Mouse (Mus musculus): ENCODE measurements around the gene Olfr1416.
"Not testable (repeated sequence)": the region's sequence is repeated elsewhere in the genome, so short reads cannot be mapped to it uniquely, and the experiment has no call there.

Gene Olfr1416

DNA sequence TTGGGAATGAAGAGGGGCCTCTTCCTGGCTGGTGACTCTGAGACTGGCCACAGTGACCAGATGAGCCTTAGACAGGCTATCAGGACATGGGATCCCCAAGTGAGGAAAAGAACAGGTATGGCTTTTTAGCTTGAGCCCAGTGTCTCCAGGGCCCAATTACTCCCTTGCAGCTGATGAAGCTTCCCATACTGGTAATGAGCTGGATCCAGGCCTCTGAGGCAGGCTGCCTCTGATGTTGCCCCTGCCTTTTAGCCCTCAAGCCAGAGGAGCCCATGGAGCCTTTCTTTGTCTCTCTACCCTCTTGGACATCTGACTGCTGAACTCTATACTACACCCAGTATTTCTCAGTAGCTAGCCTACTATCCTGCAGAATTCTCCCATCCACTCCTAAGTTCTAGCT lies at the start of gene Olfr1416:
Gene Olfr1416, minus strand, starts transcription at position 101 of the 400 bp plus-strand sequence.
- DNase-seq (ENCODE audit: low read depth, low spot score): no peak

DNA sequence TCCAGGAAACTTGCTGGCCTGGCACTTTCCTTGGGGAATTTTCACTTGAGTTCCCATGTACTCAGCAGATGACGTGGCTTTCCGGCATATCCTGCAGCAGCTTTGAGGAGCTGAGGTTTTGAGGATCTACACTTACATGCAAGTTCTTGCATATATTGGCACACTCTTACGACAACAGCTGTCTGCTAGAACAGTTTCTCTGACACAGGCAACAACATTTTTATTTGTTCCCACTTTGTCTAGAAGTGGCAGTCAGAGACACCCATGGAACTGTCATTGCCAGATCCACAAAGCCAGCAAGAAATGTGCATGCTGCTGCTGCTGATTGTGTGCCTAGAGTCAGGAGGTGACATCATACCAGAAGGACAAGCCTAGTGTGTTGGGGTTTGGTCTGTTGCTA lies 38.9 kb upstream of the Olfr1416 start:
- no peak for DNase-seq (ENCODE audit: low read depth, low spot score)

- peak; percentile 74 for DNase-seq (ENCODE audit: low read depth, low spot score)
These were observed 36.5 kb upstream of the Olfr1416 start for GRCm38 (mm10) chr1:92521376-92521775.

DNA sequence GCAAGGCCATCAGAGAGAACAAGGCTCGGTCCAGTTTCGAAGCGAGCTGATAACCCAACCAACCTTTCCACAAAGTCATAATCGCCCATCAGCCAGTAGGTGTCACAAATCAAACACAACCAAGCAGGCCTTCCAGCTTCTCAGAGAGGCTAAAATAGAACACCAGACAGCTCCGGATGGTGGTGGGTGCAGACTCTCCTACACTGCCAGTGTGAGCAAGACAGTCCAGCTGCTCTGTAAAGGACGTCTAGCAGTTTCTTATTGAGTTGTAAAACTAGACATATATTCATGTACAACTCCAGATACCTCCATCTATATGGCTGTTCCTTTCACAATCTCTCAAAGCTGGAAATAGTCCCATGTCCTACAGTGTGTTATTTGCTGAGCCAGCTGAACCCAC lies 34.1 kb upstream of the Olfr1416 start:
- no peak for DNase-seq (ENCODE audit: low read depth, low spot score)

DNA sequence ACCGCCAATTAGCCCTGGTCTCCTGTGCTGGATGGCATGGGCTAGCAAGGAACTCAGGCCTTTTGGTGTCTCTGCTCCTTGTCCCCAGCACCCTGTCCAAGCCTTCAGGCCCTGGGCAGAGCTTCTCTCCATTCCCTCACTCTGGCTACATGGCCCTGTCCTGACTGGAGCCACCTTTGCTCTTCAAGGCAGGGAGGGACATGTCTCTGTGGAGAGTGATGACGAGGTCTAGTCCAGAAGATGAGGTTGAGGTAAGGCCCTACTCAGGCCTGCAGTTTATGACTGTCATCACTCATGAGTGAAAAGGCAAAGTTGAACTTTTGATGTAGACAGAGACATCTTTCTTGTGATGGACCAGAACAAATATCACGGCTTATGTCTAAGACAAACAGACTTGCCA lies 33.6 kb upstream of the Olfr1416 start, which contains the start of gene Olfr1414:
Gene Olfr1414, minus strand, starts transcription at position 101 of the 400 bp plus-strand sequence.
- DNase-seq (ENCODE audit: low read depth, low spot score): no peak

DNA sequence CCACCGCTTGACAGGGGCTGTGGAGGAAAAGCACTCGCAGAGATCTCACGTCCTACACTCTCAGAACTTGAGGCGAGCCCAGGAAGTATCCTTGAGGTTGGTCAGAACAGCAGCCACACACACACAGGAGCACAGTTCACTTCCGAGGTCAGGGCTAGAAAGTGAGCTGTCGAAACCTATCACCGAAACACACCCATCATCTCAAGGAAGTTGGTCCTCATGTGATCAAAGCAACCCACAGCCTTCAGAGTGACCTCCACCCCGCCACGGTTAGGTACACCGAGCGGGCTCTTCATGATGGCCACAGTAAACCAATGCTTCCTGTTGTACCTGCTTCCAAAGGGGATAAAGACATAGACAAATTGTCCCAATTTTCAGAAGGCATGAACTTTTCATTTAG lies 30.5 kb upstream of the Olfr1416 start:
- no peak for DNase-seq (ENCODE audit: low read depth, low spot score)

- DNase-seq (ENCODE audit: low read depth, low spot score): not testable (repeated sequence)
These were observed 26.7 kb upstream of the Olfr1416 start for GRCm38 (mm10) chr1:92511646-92512045.

DNA sequence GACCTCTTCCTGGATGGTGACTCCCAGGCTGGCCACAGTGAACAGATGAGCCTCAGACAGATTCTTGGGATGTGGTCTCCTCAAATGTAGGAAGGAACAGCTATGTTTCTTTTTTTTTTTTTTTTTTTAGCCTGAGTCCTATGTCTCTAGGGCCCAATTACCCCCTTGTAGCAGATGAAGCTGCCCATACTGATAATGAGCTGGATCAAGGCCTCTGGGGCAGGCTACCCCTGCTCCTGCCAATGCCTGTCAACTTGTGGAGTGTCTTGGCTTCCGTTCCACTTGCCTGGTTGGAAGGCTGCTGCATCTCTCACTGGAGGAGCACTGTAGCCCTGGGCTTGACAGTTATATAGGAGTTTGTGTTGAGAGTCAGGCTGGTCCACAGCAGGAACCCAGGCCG lies 11.1 kb upstream of the Olfr1416 start, which contains the start of gene Olfr1415:
Gene Olfr1415, minus strand, starts transcription at position 101 of the 400 bp plus-strand sequence.
- DNase-seq (ENCODE audit: low read depth, low spot score): no peak

DNA sequence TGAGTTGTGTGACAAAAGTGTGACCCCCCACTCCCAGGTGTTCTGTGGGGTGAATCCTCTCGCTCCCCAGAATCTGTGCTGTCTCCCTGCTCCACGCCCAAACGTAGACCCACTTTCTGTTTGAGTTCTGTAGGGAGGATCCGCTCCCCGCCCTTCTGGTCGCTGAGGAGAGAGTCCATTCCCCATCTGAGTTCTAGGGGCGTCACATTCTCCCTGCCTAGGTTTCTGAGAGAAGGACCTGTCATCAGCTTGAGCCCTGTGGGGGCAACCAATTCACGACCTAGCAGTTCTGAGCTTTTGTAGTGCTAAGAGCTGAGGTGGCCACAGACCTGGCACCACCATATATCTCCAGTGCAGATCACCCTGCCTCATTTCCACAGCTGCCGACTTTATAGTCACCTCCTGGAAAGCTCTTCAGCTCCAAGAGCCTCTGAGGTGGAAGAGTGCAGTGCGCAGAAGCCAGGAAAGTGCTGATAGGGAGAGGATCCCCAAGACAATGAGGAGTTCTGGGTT lies 10.8 kb downstream of the Olfr1416 start:
- peak; percentile 25 for DNase-seq (ENCODE audit: low read depth, low spot score)

- DNase-seq (ENCODE audit: low read depth, low spot score): peak; percentile 96
These were observed 11.5 kb downstream of the Olfr1416 start, which contains the start of gene Ndufa10 for GRCm38 (mm10) chr1:92473165-92474041. Gene Ndufa10, minus strand, starts transcription at chr1:92473860.

DNA sequence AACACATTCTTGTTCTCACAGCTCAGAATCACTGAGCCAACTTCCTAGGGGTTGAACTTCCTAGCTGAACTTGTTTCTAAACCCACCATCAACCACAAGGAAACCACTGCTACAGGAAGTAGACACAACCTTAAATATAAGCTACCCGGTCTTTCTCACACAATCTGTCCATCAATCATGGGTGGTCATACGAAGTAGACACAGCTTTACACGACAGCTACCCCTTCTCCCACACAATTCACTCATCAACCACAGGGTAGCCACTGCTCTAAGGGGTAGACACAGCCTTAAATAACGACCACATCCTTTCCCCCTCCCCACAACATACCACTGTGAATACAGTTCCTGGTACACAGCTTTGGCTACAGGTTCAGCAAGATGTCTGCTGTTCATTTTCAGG lies 16.0 kb downstream of the Olfr1416 start:
- no peak for DNase-seq (ENCODE audit: low read depth, low spot score)

DNA sequence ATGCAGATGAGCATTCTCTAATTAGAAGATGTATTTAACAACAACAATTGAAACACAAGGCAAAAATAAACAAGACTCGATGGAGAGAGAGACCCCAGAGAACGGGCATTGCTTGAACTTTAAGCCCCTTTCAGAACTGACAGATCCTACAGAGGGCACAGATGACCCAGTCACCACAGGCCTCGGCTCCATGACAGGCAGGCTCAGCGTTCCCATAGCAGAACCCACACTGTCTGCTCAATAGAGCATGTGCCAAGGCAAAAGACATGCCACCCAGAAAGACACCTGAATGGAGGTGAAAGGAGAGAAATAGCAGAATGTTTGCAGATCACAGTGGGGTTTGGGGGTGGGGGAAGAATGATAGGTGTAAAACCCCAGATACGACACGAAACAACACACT lies 26.5 kb downstream of the Olfr1416 start:
- DNase-seq (ENCODE audit: low read depth, low spot score): no peak

- no peak for DNase-seq (ENCODE audit: low read depth, low spot score)
These were observed 27.2 kb downstream of the Olfr1416 start for GRCm38 (mm10) chr1:92457758-92458157.

- peak; percentile 51 for DNase-seq (ENCODE audit: low read depth, low spot score)
These were observed 31.0 kb downstream of the Olfr1416 start for GRCm38 (mm10) chr1:92453751-92454445.

DNA sequence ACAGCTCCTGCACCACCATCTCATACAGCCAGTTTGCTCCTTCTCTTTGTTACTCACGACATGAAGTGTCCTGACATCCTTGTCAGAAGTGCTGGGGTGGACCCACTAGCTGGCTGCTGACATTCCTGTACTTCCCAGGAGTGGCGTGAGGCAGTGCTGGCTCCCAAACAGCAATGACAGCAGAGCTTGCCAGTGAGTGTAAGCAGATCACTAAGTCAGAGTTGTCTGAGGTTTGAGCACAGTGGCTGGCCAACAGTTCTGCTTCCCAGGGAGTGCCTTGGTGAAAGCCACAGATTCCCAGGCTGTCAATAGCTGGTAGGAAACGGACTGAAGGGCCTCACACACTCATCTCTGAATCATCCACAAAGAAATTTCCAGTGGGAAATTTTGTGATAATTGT lies 36.6 kb downstream of the Olfr1416 start:
- no peak for DNase-seq (ENCODE audit: low read depth, low spot score)

- DNase-seq (ENCODE audit: low read depth, low spot score): no peak
These were observed 43.4 kb downstream of the Olfr1416 start for GRCm38 (mm10) chr1:92441453-92442063.

GRCm38 (mm10) chr1:92440066-92440750 lies 44.7 kb downstream of the Olfr1416 start:
- DNase-seq (ENCODE audit: low read depth, low spot score): no peak

GRCm38 (mm10) chr1:92437678-92438271 lies 47.1 kb downstream of the Olfr1416 start:
- DNase-seq (ENCODE audit: low read depth, low spot score): peak; percentile 81

DNA sequence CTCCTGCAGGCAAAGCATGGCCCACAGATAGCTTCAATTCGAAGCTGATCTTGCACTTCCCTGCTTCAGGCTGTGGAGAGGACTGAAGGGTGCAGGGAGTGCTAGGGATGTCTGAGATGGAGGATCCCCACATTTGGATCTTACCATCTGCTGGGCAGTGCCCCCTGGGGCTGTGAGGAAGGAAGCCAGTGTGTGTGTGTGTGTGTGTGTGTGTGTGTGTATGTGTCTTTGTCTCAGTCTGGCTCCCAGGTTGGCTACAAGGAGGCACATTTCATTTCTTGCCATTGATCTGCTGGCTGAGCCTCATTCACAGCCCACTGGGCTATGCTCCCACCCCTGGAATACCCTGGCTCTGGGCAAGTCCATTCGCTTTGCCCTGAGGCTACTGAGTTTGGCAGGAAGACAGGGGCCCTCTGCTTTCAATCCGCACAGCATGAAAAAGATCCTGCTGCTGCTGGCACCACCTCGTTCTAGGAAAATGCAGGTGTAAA lies 48.0 kb downstream of the Olfr1416 start:
- DNase-seq (ENCODE audit: low read depth, low spot score): peak; percentile 34

DNA sequence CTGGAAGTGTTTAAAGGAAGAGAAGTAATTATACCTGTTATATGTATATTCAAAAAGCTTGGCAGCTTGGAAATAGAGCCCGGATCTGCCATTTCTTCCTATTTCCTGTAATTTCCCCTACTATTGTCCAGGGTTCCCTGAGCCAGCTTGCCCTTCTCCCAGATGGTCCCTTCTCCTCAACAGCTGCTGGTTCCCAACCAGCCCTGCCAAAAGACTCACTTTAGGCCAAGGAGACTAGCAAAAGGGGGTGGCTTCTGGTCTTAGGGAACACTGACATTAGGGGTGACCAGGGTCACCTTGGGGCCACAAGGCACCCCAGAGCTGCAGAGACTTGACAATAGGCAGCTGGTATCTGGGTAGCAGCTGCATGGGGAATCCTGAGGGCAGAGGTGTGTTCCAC lies 49.9 kb downstream of the Olfr1416 start:
- no peak for DNase-seq (ENCODE audit: low read depth, low spot score)

- no peak for DNase-seq (ENCODE audit: low read depth, low spot score)
These were observed 52.1 kb downstream of the Olfr1416 start for GRCm38 (mm10) chr1:92432791-92433190.
